9 mouse cellular contexts compared by ENCODE assay signal in genomic region chr10:80298571-80299281, GRCm38 (mm10). TPM values are rescaled to one million over a fixed set of nuclear protein-coding genes. Genes with fewer than 3 reads are reported as not detected.
DNase-seq lines count a peak whose midpoint lies in the region; ATAC-seq lines count a peak whose summit lies in the region.
"Had no signal": no experiment of that assay in that cellular context is flagged by ENCODE, and none has a peak within 500 bp of the region (broad histone marks: within the 10 kb centered on the region; RNA-seq: fewer than 3 reads in every experiment).

No protein-coding gene starts in this region.

- H3K4me2 ChIP-seq in heart, embryonic 13.5 days, result peak overlapping the region; percentile 24
- peak overlapping the region; percentile 86 for H3K4me2 ChIP-seq in neural tube, embryonic 12.5 days (replicated peaks)

- peak overlapping the region; percentile 23 for H3K4me3 ChIP-seq in heart, embryonic 13.5 days
- peak overlapping the region; percentile 67 for H3K4me3 ChIP-seq in neural tube, embryonic 12.5 days

- no peaks in the 10 kb centered on the region for H3K9me3 ChIP-seq in heart, embryonic 13.5 days
- no peaks in the 10 kb centered on the region for H3K9me3 ChIP-seq in neural tube, embryonic 12.5 days

- H3K36me3 ChIP-seq in heart, embryonic 13.5 days, result peaks cover 14% of the 10 kb centered on the region
- peaks cover 30% of the 10 kb centered on the region for H3K36me3 ChIP-seq in neural tube, embryonic 12.5 days

- no peak overlapping the region for H3K27ac ChIP-seq in heart, embryonic 13.5 days (replicated peaks)
- H3K27ac ChIP-seq in neural tube, embryonic 12.5 days, result peak overlapping the region; percentile 89

- peak; percentile 77 to 83 for DNase-seq in kidney, postnatal 4 days
- DNase-seq in kidney, adult 8-10 months, result no peak
- DNase-seq in embryo, embryonic 10 days (ENCODE audit: low spot score), result peak; percentile 93
- peak; percentile 91 to 92 for DNase-seq in layer of hippocampus, postnatal 36 days
- DNase-seq in urinary bladder, postnatal 14 days (ENCODE audit: low spot score), result no peak
- no peak for DNase-seq in adipocyte (ENCODE audit: low spot score)

- peaks cover 47% of the 10 kb centered on the region for H3K4me1 ChIP-seq in heart, embryonic 13.5 days
- H3K4me1 ChIP-seq in neural tube, embryonic 12.5 days, result peaks cover 75% of the 10 kb centered on the region

- WGBS in heart, embryonic 13.5 days, result 4% methylated on average over 26 of the region's 26 CpGs
- WGBS in neural tube, embryonic 12.5 days, result 3% methylated on average over 26 of the region's 26 CpGs

- ATAC-seq in heart, embryonic 13.5 days (ENCODE audit: extremely low read depth, insufficient number of reproducible peaks, low FRiP score, low TSS enrichment), result no peak
- ATAC-seq in neural tube, embryonic 12.5 days (ENCODE audit: low FRiP score, low read depth), result peak; percentile 74
- ATAC-seq: Patski had no signal

- H3K27me3 ChIP-seq in heart, embryonic 13.5 days (replicated peaks), result peaks cover 73% of the 10 kb centered on the region
- H3K27me3 ChIP-seq in neural tube, embryonic 12.5 days (replicated peaks), result peaks cover 17% of the 10 kb centered on the region; the same call in 1 of the 2 replicates
- H3K27me3 ChIP-seq: Patski had no signal

- H3K9ac ChIP-seq in heart, embryonic 13.5 days, result peak overlapping the region; percentile 40; the same call in 1 of the 2 replicates
- H3K9ac ChIP-seq in neural tube, embryonic 12.5 days, result peak overlapping the region; percentile 95

RNA-seq across cellular contexts. Expression of gene Apc2, which starts 2.9 kb away (rescaled TPM):
- polyA plus RNA-seq in heart, embryonic 13.5 days (2015; fragmentation: Nextera tagmentation; extraction: Ambion mirVana), result 0.90 and 0.94 TPM in 2 replicates
- total RNA-seq in layer of hippocampus, postnatal 36 days (2021), result 10 to 100 TPM; 98.3 to 98.4 TPM
- 160 and 175 TPM in 2 replicates for polyA plus RNA-seq in neural tube, embryonic 12.5 days (2016; fragmentation: Nextera tagmentation; extraction: Ambion mirVana)

RNA-seq across cellular contexts. Expression of gene Rps15, which starts 6.5 kb away (rescaled TPM):
- 621 and 687 TPM in 2 replicates for polyA plus RNA-seq in heart, embryonic 13.5 days (2015; fragmentation: Nextera tagmentation; extraction: Ambion mirVana)
- total RNA-seq in layer of hippocampus, postnatal 36 days (2021), result 100 to 1,000 TPM; 755 to 823 TPM
- 643 and 654 TPM in 2 replicates for polyA plus RNA-seq in neural tube, embryonic 12.5 days (2016; fragmentation: Nextera tagmentation; extraction: Ambion mirVana)

RNA-seq across cellular contexts. Expression of gene 2310011J03Rik, which starts 21.6 kb away (rescaled TPM):
- polyA plus RNA-seq in heart, embryonic 13.5 days (2015; fragmentation: Nextera tagmentation; extraction: Ambion mirVana), result 36.0 and 36.6 TPM in 2 replicates
- total RNA-seq in layer of hippocampus, postnatal 36 days (2021), result 10 to 100 TPM; 22.4 to 23.0 TPM
- polyA plus RNA-seq in neural tube, embryonic 12.5 days (2016; fragmentation: Nextera tagmentation; extraction: Ambion mirVana), result 37.7 and 41.1 TPM in 2 replicates

RNA-seq across cellular contexts. Expression of gene Pcsk4, which starts 30.6 kb away (rescaled TPM):
- polyA plus RNA-seq in heart, embryonic 13.5 days (2015; fragmentation: Nextera tagmentation; extraction: Ambion mirVana), result 1.8 and 2.1 TPM in 2 replicates
- total RNA-seq in layer of hippocampus, postnatal 36 days (2021), result 1 to 10 TPM; 2.2 to 2.6 TPM
- 2.2 and 2.3 TPM in 2 replicates for polyA plus RNA-seq in neural tube, embryonic 12.5 days (2016; fragmentation: Nextera tagmentation; extraction: Ambion mirVana)

RNA-seq across cellular contexts. Expression of gene Reep6, which starts 31.0 kb away (rescaled TPM):
- 2.6 and 4.4 TPM in 2 replicates for polyA plus RNA-seq in heart, embryonic 13.5 days (2015; fragmentation: Nextera tagmentation; extraction: Ambion mirVana)
- 10 to 100 TPM in 1 of 2 experiments, 1 to 10 TPM in 1; 8.6 to 10.3 TPM for total RNA-seq in layer of hippocampus, postnatal 36 days (2021)
- 3.4 and 3.6 TPM in 2 replicates for polyA plus RNA-seq in neural tube, embryonic 12.5 days (2016; fragmentation: Nextera tagmentation; extraction: Ambion mirVana)

Comparison
In these comparisons a context has a peak if more than half of its experiments do, and no peak if none do; other contexts are left out.
1. DNase-seq: peak in kidney, postnatal 4 days (2 of 2), embryo, embryonic 10 days (single experiment) and layer of hippocampus, postnatal 36 days (2 of 2); none in kidney, adult 8-10 months (0 of 2), urinary bladder, postnatal 14 days (single experiment) and adipocyte (single experiment).
2. RNA of gene Apc2, which starts 2.9 kb away (polyA plus RNA-seq): 160 to 175 TPM in neural tube, embryonic 12.5 days; 0.90 to 0.94 TPM in heart, embryonic 13.5 days; every median in the first group is over 10 times any median in the second.